Mouse (Mus musculus): ENCODE measurements around the gene Unc13b.

Gene Unc13b

GRCm38 (mm10) chr4:43058753-43059654 lies at the start of gene Unc13b:
Gene Unc13b, plus strand, starts transcription at chr4:43058953.
- peak; percentile 96 for DNase-seq

- DNase-seq, result peak; percentile 90
These were observed 48.4 kb upstream of the Unc13b start, which contains the start of gene Fancg for GRCm38 (mm10) chr4:43010161-43011038. Gene Fancg, minus strand, starts transcription at chr4:43010506.

GRCm38 (mm10) chr4:43012091-43012490 lies 46.7 kb upstream of the Unc13b start:
- no peak for DNase-seq

- DNase-seq, result no peak
These were observed 40.6 kb upstream of the Unc13b start for GRCm38 (mm10) chr4:43018156-43018555.

- no peak for DNase-seq
These were observed 39.6 kb upstream of the Unc13b start for GRCm38 (mm10) chr4:43019176-43019575.

- no peak for DNase-seq
These were observed 38.9 kb upstream of the Unc13b start for GRCm38 (mm10) chr4:43019641-43020465.

- DNase-seq, result no peak
These were observed 37.9 kb upstream of the Unc13b start for GRCm38 (mm10) chr4:43020876-43021275.

- no peak for DNase-seq
These were observed 37.4 kb upstream of the Unc13b start for GRCm38 (mm10) chr4:43021341-43021740.

- DNase-seq, result no peak
These were observed 34.1 kb upstream of the Unc13b start for GRCm38 (mm10) chr4:43024673-43025072.

- DNase-seq, result peak; percentile 96
These were observed 33.4 kb upstream of the Unc13b start, which contains the start of gene Pigo for GRCm38 (mm10) chr4:43025084-43025960. Gene Pigo, minus strand, starts transcription at chr4:43025819.

- DNase-seq, result no peak
These were observed 29.6 kb upstream of the Unc13b start for GRCm38 (mm10) chr4:43029121-43029520.

- DNase-seq, result no peak
These were observed 29.0 kb upstream of the Unc13b start for GRCm38 (mm10) chr4:43029749-43030148.

GRCm38 (mm10) chr4:43030352-43030751 lies 28.4 kb upstream of the Unc13b start:
- DNase-seq, result no peak

- peak; percentile 63 for DNase-seq
These were observed 27.9 kb upstream of the Unc13b start for GRCm38 (mm10) chr4:43030780-43031230.

GRCm38 (mm10) chr4:43031237-43031995 lies 27.3 kb upstream of the Unc13b start, which contains the start of gene Stoml2:
Gene Stoml2, minus strand, starts transcription at chr4:43031710.
- peak; percentile 96 for DNase-seq

GRCm38 (mm10) chr4:43032501-43032900 lies 26.3 kb upstream of the Unc13b start:
- DNase-seq, result no peak

- no peak for DNase-seq
These were observed 25.3 kb upstream of the Unc13b start for GRCm38 (mm10) chr4:43033481-43033880.

- DNase-seq, result no peak
These were observed 22.9 kb upstream of the Unc13b start for GRCm38 (mm10) chr4:43035851-43036250.

- DNase-seq, result no peak
These were observed 22.4 kb upstream of the Unc13b start for GRCm38 (mm10) chr4:43036356-43036755.

- DNase-seq, result no peak
These were observed 20.7 kb upstream of the Unc13b start for GRCm38 (mm10) chr4:43037860-43038566.
